Mouse (Mus musculus): ENCODE measurements at regions not wholly inside any gene's neighbourhood (a gene's known extent, or its start where the extent isn't known, plus 50 kb on each side); places are given as distances from the start of the nearest gene placed in this dataset.

- Histone ChIP-seq H3K36me3 (ENCODE audit: insufficient read depth, low read length) (no peaks in the 10 kb centered on the region), H3K4me3 (ENCODE audit: low read depth, low read length) (no peak overlapping the region), H3K9me3 (ENCODE audit: low read length) (no peaks in the 10 kb centered on the region), H3K27ac (ENCODE audit: low read depth, low read length) (no peak overlapping the region), H3K9ac (replicated peaks; ENCODE audit: low read length, poor library complexity, severe bottlenecking) (no peak overlapping the region), H3K27me3 (ENCODE audit: insufficient read depth, low read length) (no peaks in the 10 kb centered on the region), H3K4me2 (ENCODE audit: low read depth, low read length, poor library complexity, severe bottlenecking) (no peak overlapping the region), H3K4me1 (ENCODE audit: insufficient read depth, low read length) (no peaks in the 10 kb centered on the region)
- WGBS, result 20% methylated on average over 3 of the region's 3 CpGs
- DNase-seq (ENCODE audit: low spot score), result no peak
- no peak for ATAC-seq (ENCODE audit: low FRiP score)
- no peak for TF ChIP-seq CTCF (IDR thresholded peaks at IDR 0.05)
These were observed 665.5 kb downstream of the Epha4 start for GRCm38 (mm10) chr1:76849346-76849745.

GRCm38 (mm10) chr1:76866304-76866968 is 648.5 kb downstream of the Epha4 start:
- 74% methylated on average over 15 of the region's 15 CpGs for WGBS
- Histone ChIP-seq H3K9ac (replicated peaks; ENCODE audit: low read length, poor library complexity, severe bottlenecking) (no peak overlapping the region), H3K4me3 (ENCODE audit: low read depth, low read length) (no peak overlapping the region), H3K36me3 (ENCODE audit: insufficient read depth, low read length) (no peaks in the 10 kb centered on the region), H3K27me3 (ENCODE audit: insufficient read depth, low read length) (no peaks in the 10 kb centered on the region), H3K4me1 (ENCODE audit: insufficient read depth, low read length) (no peaks in the 10 kb centered on the region), H3K9me3 (ENCODE audit: low read length) (no peaks in the 10 kb centered on the region), H3K27ac (ENCODE audit: low read depth, low read length) (no peak overlapping the region), H3K4me2 (ENCODE audit: low read depth, low read length, poor library complexity, severe bottlenecking) (no peak overlapping the region)
- TF ChIP-seq CTCF (IDR thresholded peaks at IDR 0.05), result no peak
- ATAC-seq (ENCODE audit: low FRiP score), result no peak
- DNase-seq (ENCODE audit: low spot score), result no peak

GRCm38 (mm10) chr1:76873207-76873606 is 641.7 kb downstream of the Epha4 start:
- Histone ChIP-seq H3K9me3 (ENCODE audit: low read length) (no peaks in the 10 kb centered on the region), H3K27ac (ENCODE audit: low read depth, low read length) (no peak overlapping the region), H3K4me1 (ENCODE audit: insufficient read depth, low read length) (no peaks in the 10 kb centered on the region), H3K4me3 (ENCODE audit: low read depth, low read length) (no peak overlapping the region), H3K9ac (replicated peaks; ENCODE audit: low read length, poor library complexity, severe bottlenecking) (no peak overlapping the region), H3K4me2 (ENCODE audit: low read depth, low read length, poor library complexity, severe bottlenecking) (no peak overlapping the region), H3K27me3 (ENCODE audit: insufficient read depth, low read length) (no peaks in the 10 kb centered on the region), H3K36me3 (ENCODE audit: insufficient read depth, low read length) (no peaks in the 10 kb centered on the region)
- TF ChIP-seq CTCF (IDR thresholded peaks at IDR 0.05), result no peak
- ATAC-seq (ENCODE audit: low FRiP score) (no peak), DNase-seq (ENCODE audit: low spot score) (no peak)
- 84% methylated on average over 4 of the region's 4 CpGs for WGBS

GRCm38 (mm10) chr1:76880111-76880782 is 634.6 kb downstream of the Epha4 start:
- H3K4me3 ChIP-seq (ENCODE audit: low read depth, low read length), result no peak overlapping the region
- ATAC-seq (ENCODE audit: low FRiP score), result no peak
- no peak for DNase-seq (ENCODE audit: low spot score)
- H3K4me1 ChIP-seq (ENCODE audit: insufficient read depth, low read length), result no peaks in the 10 kb centered on the region
- no peak overlapping the region for H3K4me2 ChIP-seq (ENCODE audit: low read depth, low read length, poor library complexity, severe bottlenecking)
- no peaks in the 10 kb centered on the region for H3K9me3 ChIP-seq (ENCODE audit: low read length)
- WGBS, result 79% methylated on average over 6 of the region's 6 CpGs
- no peak overlapping the region for H3K9ac ChIP-seq (replicated peaks; ENCODE audit: low read length, poor library complexity, severe bottlenecking)
- no peak for TF ChIP-seq CTCF (IDR thresholded peaks at IDR 0.05)
- H3K27ac ChIP-seq (ENCODE audit: low read depth, low read length), result no peak overlapping the region
- H3K27me3 ChIP-seq (ENCODE audit: insufficient read depth, low read length), result no peaks in the 10 kb centered on the region
- no peaks in the 10 kb centered on the region for H3K36me3 ChIP-seq (ENCODE audit: insufficient read depth, low read length)

- Histone ChIP-seq H3K9ac (replicated peaks; ENCODE audit: low read length, poor library complexity, severe bottlenecking) (no peak overlapping the region), H3K27ac (ENCODE audit: low read depth, low read length) (no peak overlapping the region), H3K27me3 (ENCODE audit: insufficient read depth, low read length) (no peaks in the 10 kb centered on the region), H3K4me2 (ENCODE audit: low read depth, low read length, poor library complexity, severe bottlenecking) (no peak overlapping the region), H3K36me3 (ENCODE audit: insufficient read depth, low read length) (no peaks in the 10 kb centered on the region), H3K9me3 (ENCODE audit: low read length) (no peaks in the 10 kb centered on the region), H3K4me1 (ENCODE audit: insufficient read depth, low read length) (no peaks in the 10 kb centered on the region), H3K4me3 (ENCODE audit: low read depth, low read length) (no peak overlapping the region)
- ATAC-seq (ENCODE audit: low FRiP score) (no peak), DNase-seq (ENCODE audit: low spot score) (no peak)
- WGBS, result 88% methylated on average over 4 of the region's 4 CpGs
- TF ChIP-seq CTCF (IDR thresholded peaks at IDR 0.05), result no peak
These were observed 634.1 kb downstream of the Epha4 start for GRCm38 (mm10) chr1:76880783-76881145.

GRCm38 (mm10) chr1:76896152-76896864 is 618.6 kb downstream of the Epha4 start:
- ATAC-seq (ENCODE audit: low FRiP score) (no peak), DNase-seq (ENCODE audit: low spot score) (no peak)
- no peak for TF ChIP-seq CTCF (IDR thresholded peaks at IDR 0.05)
- no peak overlapping the region for H3K27ac ChIP-seq (ENCODE audit: low read depth, low read length)
- H3K9me3 ChIP-seq (ENCODE audit: low read length), result no peaks in the 10 kb centered on the region
- H3K9ac ChIP-seq (replicated peaks; ENCODE audit: low read length, poor library complexity, severe bottlenecking), result no peak overlapping the region
- no peaks in the 10 kb centered on the region for H3K27me3 ChIP-seq (ENCODE audit: insufficient read depth, low read length)
- WGBS, result 57% methylated on average over 17 of the region's 17 CpGs
- no peak overlapping the region for H3K4me3 ChIP-seq (ENCODE audit: low read depth, low read length)
- no peaks in the 10 kb centered on the region for H3K4me1 ChIP-seq (ENCODE audit: insufficient read depth, low read length)
- no peak overlapping the region for H3K4me2 ChIP-seq (ENCODE audit: low read depth, low read length, poor library complexity, severe bottlenecking)
- H3K36me3 ChIP-seq (ENCODE audit: insufficient read depth, low read length), result no peaks in the 10 kb centered on the region

Data from midbrain, postnatal 0 days (tissue).